Mouse (Mus musculus): ENCODE results near the gene Pdcd2.

The Pdcd2 gene

GRCm38 (mm10) chr17:15498753-15499113, 28.4 kb downstream of the Pdcd2 start:
- no peak for DNase-seq (ENCODE audit: low spot score)

GRCm38 (mm10) chr17:15497882-15498752, 29.0 kb downstream of the Pdcd2 start:
- DNase-seq (ENCODE audit: low spot score): peak; percentile 86

DNA sequence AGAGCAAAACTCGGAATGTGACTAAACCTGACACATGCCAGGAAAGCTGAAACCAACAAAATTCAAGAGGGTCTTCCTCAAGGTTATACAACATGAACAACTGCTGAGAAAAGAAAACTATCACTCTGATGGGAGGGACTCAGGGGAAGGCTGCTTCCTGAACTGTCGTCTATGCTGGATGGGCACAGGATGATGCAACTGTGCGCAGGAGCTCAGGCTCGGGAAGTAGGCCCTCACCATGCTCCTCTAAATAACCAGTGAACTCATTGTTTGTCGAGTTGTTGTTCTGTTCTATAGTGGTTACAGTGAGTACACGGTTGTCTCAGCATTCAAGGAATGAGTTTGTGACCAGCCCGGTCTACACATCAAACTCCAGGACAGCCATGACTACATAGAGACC, 36.6 kb downstream of the Pdcd2 start:
- DNase-seq (ENCODE audit: low spot score): no peak

DNA sequence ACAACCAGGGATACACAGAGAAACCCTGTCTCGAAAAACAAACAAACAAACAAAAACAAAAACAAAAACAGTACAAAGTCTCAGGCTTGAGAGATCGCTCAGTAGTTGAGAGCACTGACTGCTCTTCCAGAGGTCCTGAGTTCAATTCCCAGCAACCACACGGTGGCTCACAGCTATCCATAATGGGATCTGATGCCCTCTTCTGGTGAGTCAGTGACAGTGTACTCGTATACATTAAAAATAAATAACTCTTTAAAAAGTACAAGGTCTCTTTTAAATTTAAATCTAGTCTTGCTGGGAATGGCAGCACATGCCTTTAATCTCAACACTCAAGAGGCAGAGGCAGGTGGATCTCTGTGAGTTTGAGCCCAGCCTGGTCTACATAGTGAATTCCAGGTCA, 54.4 kb downstream of the Pdcd2 start:
- no peak for DNase-seq (ENCODE audit: low spot score)

All from ovary, postnatal 10 days (tissue).